Mouse (Mus musculus) cerebral cortex, adult 2 months (tissue): ENCODE results near the gene Ssh3.

Experiments used
- WGBS: fragments of 180-500 bp; shearing (Covaris S2); methylation state at CpG from one replicate; pipeline ENCODE4 v1.1.7; 2018; 5-methylcytosine and 5-hydroxymethylcytosine counted together

Gene Ssh3

DNA sequence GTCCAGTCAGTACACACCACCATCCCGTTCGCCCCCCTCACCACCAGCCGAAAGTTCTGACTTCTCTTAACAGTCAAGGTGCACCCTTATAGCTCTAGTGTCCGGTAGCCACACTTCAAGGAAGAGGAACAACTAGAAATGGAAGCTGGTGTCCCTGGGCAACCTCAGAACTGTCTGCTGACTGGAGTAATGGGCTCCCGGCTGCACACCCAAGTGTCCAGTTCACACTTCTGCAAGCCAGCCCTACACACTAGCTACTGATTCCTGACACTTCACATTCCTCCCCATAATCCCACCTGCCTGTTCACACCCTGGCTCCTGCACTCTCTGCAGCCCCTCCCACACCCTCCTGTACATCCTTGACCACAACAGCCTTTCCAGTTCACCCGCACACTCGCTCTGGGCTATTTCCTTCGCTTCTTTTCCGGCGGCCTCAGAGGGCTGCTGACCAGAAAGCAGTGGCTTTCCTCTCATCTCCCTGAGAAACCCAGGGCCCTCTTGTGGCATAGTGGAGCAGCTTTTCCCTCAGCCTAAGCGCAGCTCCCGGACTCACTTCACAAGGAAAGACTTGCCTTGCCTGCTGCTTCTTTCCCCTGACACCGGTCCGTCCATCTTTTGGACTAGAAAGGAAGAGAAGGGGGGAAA is 52.8 kb downstream of the Ssh3 start:
- WGBS, result 28% methylated on average over 14 of the region's 14 CpGs

- 9% methylated on average over 16 of the region's 21 CpGs for WGBS
Measured at GRCm38 (mm10) chr19:4215451-4215840, 53.5 kb downstream of the Ssh3 start.

- WGBS, result under 1% methylated on average over 56 of the region's 81 CpGs
Measured at GRCm38 (mm10) chr19:4214771-4215450, 54.1 kb downstream of the Ssh3 start.

GRCm38 (mm10) chr19:4214071-4214770 is 54.8 kb downstream of the Ssh3 start, which contains the start of the genes Clcf1 and AC109138.7:
Clcf1 (plus strand) TSS chr19:4214238.
AC109138.7 (plus strand) TSS chr19:4214357.
- WGBS, result 2% methylated on average over 49 of the region's 49 CpGs

- WGBS, result 38% methylated on average over 9 of the region's 9 CpGs
Measured at GRCm38 (mm10) chr19:4213524-4213974, 55.4 kb downstream of the Ssh3 start.

- WGBS, result 76% methylated on average over 4 of the region's 4 CpGs
Measured at GRCm38 (mm10) chr19:4211891-4212588, 56.9 kb downstream of the Ssh3 start.
